Mouse (Mus musculus) MEL (cell line): Measurements from ENCODE around the gene Pgm2. TPM values are rescaled to one million over a fixed set of nuclear protein-coding genes. Genes with fewer than 3 reads are reported as not detected.

Source experiments
- DNase-seq: peaks from one replicate; pipeline ENCODE4 v3.0.0; 2011; ENCODE audit warnings: low read depth, low spot score
- H3K27ac ChIP-seq: 2 replicates; pipeline ENCODE4 v1.5.1; 2012; ENCODE audit warnings: low read depth, mild to moderate bottlenecking, control low read depth, low read length, moderate library complexity; ENCODE audit not compliant: control insufficient read depth
- H3K27me3 ChIP-seq, 2 experiments: fragments of 150-350 bp in 1 of 2; sonication (generic) in 1 of 2; 2 replicates each; pipeline ENCODE4 v1.6.1; 2012; ENCODE audit warnings: low read length in 2 of 2, mild to moderate bottlenecking in 2 of 2, improper control_type of control experiment in 1 of 2, moderate library complexity in 1 of 2; ENCODE audit not compliant: insufficient read depth in 2 of 2, control insufficient read depth in 1 of 2
- H3K36me3 ChIP-seq, 2 experiments: 2 replicates each; pipeline ENCODE4 v1.6.1; 2012 to 2014; ENCODE audit warnings: low read length in 2 of 2, improper control_type of control experiment in 1 of 2, inconsistent platforms in 1 of 2, mild to moderate bottlenecking in 1 of 2; ENCODE audit not compliant: insufficient read depth in 2 of 2, control insufficient read depth in 1 of 2
- H3K4me1 ChIP-seq, 2 experiments: fragments of 150-350 bp in 1 of 2; sonication (generic) in 1 of 2; 2 replicates each; pipeline ENCODE4 v1.6.1; 2012; ENCODE audit warnings: low read length in 2 of 2, improper control_type of control experiment in 1 of 2, mild to moderate bottlenecking in 1 of 2; ENCODE audit not compliant: insufficient read depth in 2 of 2, control insufficient read depth in 1 of 2
- H3K4me3 ChIP-seq, 2 experiments: fragments of 150-350 bp in 1 of 2; sonication (generic) in 1 of 2; 2 replicates each; pipeline ENCODE4 v1.5.1; 2012; ENCODE audit warnings: low read depth in 2 of 2, low read length in 2 of 2, mild to moderate bottlenecking in 2 of 2, moderate library complexity in 2 of 2, control low read depth in 1 of 2, improper control_type of control experiment in 1 of 2; ENCODE audit not compliant: control insufficient read depth in 1 of 2, insufficient read depth in 1 of 2
- H3K79me2 ChIP-seq: 2 replicates; pipeline ENCODE4 v1.6.1; 2012; ENCODE audit warnings: mild to moderate bottlenecking, low read length, moderate library complexity; ENCODE audit not compliant: control insufficient read depth, poor library complexity, insufficient read depth
- H3K9ac ChIP-seq: 2 replicates; pipeline ENCODE4 v1.6.1; 2012; ENCODE audit warnings: low read depth, mild to moderate bottlenecking, control low read depth, low read length, moderate library complexity; ENCODE audit not compliant: control insufficient read depth, poor library complexity, severe bottlenecking
- H3K9me3 ChIP-seq: fragments of 150-350 bp; sonication (generic); replicated peaks from 2 replicates; pipeline ENCODE4 v1.6.1; 2012; ENCODE audit warnings: mild to moderate bottlenecking, low read length, improper control_type of control experiment, moderate library complexity; ENCODE audit not compliant: insufficient read depth
- BHLHE40 ChIP-seq: IDR thresholded peaks from 2 replicates; pipeline ENCODE4 v1.6.1; 2012; ENCODE audit warnings: low read depth, mild to moderate bottlenecking, inconsistent platforms, low read length, improper control_type of control experiment, borderline replicate concordance
- CTCF ChIP-seq, 3 experiments: IDR thresholded peaks in 2 of 3; conservative IDR thresholded peaks in 1 of 3; 2 replicates each; pipeline ENCODE4 v1.5.1; 2011 to 2012; ENCODE audit warnings: low read length in 3 of 3, low read depth in 2 of 3, mild to moderate bottlenecking in 2 of 3, improper control_type of control experiment in 1 of 3, inconsistent platforms in 1 of 3, mixed read lengths in 1 of 3, moderate library complexity in 1 of 3; ENCODE audit not compliant: control insufficient read depth in 1 of 3, insufficient read depth in 1 of 3, poor library complexity in 1 of 3, severe bottlenecking in 1 of 3
- EP300 ChIP-seq, 2 experiments: IDR thresholded peaks; 2 replicates each; pipeline ENCODE4 v1.6.1; 2011; ENCODE audit warnings: improper control_type of control experiment in 2 of 2, low read length in 2 of 2, low read depth in 1 of 2, mild to moderate bottlenecking in 1 of 2
- ETS1 ChIP-seq: IDR thresholded peaks from 2 replicates; pipeline ENCODE4 v1.6.1; 2012; ENCODE audit warnings: low read depth, mild to moderate bottlenecking, inconsistent platforms, low read length, improper control_type of control experiment, moderate library complexity
- GABPA ChIP-seq: IDR thresholded peaks from 2 replicates; pipeline ENCODE4 v1.6.1; 2012; ENCODE audit warnings: low read depth, mild to moderate bottlenecking, inconsistent platforms, low read length, improper control_type of control experiment, moderate library complexity
- HCFC1 ChIP-seq: IDR thresholded peaks from 2 replicates; pipeline ENCODE4 v1.6.1; 2012; ENCODE audit warnings: low read depth, mild to moderate bottlenecking, inconsistent platforms, low read length, improper control_type of control experiment, moderate library complexity
- JUND ChIP-seq: IDR thresholded peaks from 2 replicates; pipeline ENCODE4 v1.6.1; 2011; ENCODE audit warnings: low read depth, mild to moderate bottlenecking, improper control_type of control experiment, low read length
- MAFK ChIP-seq: IDR thresholded peaks from 2 replicates; pipeline ENCODE4 v1.6.1; 2011; ENCODE audit warnings: low read depth, mild to moderate bottlenecking, low read length, improper control_type of control experiment, borderline replicate concordance
- MAX ChIP-seq: IDR thresholded peaks from 2 replicates; pipeline ENCODE4 v1.6.1; 2011; ENCODE audit warnings: low read length, improper control_type of control experiment
- MAZ ChIP-seq: IDR thresholded peaks from 2 replicates; pipeline ENCODE4 v1.6.1; 2012; ENCODE audit warnings: low read depth, mild to moderate bottlenecking, inconsistent platforms, low read length, improper control_type of control experiment
- MXI1 ChIP-seq: IDR thresholded peaks from 2 replicates; pipeline ENCODE4 v1.6.1; 2011; ENCODE audit warnings: mild to moderate bottlenecking, low read depth, low read length, improper control_type of control experiment
- MYB ChIP-seq: IDR thresholded peaks from 2 replicates; pipeline ENCODE4 v1.6.1; 2011; ENCODE audit warnings: mild to moderate bottlenecking, low read depth, low read length, improper control_type of control experiment
- NRF1 ChIP-seq: IDR thresholded peaks from 2 replicates; pipeline ENCODE4 v1.6.1; 2014; ENCODE audit warnings: low read depth, mild to moderate bottlenecking, inconsistent platforms, low read length, improper control_type of control experiment, moderate library complexity; ENCODE audit not compliant: poor library complexity, insufficient read depth, severe bottlenecking
- POLR2AphosphoS2 ChIP-seq: IDR thresholded peaks from 2 replicates; pipeline ENCODE4 v1.6.1; 2011; ENCODE audit warnings: low read length, improper control_type of control experiment
- POLR2AphosphoS5 ChIP-seq: IDR thresholded peaks from 2 replicates; pipeline ENCODE4 v1.6.1; 2012; ENCODE audit warnings: low read depth, borderline replicate concordance, mild to moderate bottlenecking, inconsistent platforms, low read length, moderate library complexity, mixed read lengths
- RAD21 ChIP-seq: IDR thresholded peaks from 2 replicates; pipeline ENCODE4 v1.6.1; 2011; ENCODE audit warnings: mild to moderate bottlenecking, low read depth, low read length, improper control_type of control experiment
- RCOR1 ChIP-seq: IDR thresholded peaks from 2 replicates; pipeline ENCODE4 v1.6.1; 2012; ENCODE audit warnings: low read depth, mild to moderate bottlenecking, inconsistent platforms, low read length, improper control_type of control experiment
- SMC3 ChIP-seq: IDR thresholded peaks from 2 replicates; pipeline ENCODE4 v1.6.1; 2011; ENCODE audit warnings: low read depth, low read length, improper control_type of control experiment
- TAL1 ChIP-seq: IDR thresholded peaks from 2 replicates; pipeline ENCODE4 v1.6.1; 2012; ENCODE audit warnings: mild to moderate bottlenecking, inconsistent platforms, low read length, moderate library complexity, mixed read lengths
- TBP ChIP-seq: IDR thresholded peaks from 2 replicates; pipeline ENCODE4 v1.8.0; 2011; ENCODE audit warnings: low read depth, low read length, improper control_type of control experiment
- TCF12 ChIP-seq: IDR thresholded peaks from 2 replicates; pipeline ENCODE4 v1.6.1; 2014; ENCODE audit warnings: low read depth, mild to moderate bottlenecking, inconsistent platforms, low read length, improper control_type of control experiment, moderate library complexity
- UBTF ChIP-seq: IDR thresholded peaks from 2 replicates; pipeline ENCODE4 v1.6.1; 2012; ENCODE audit warnings: low read depth, mild to moderate bottlenecking, inconsistent platforms, low read length, improper control_type of control experiment, moderate library complexity, borderline replicate concordance; ENCODE audit not compliant: insufficient read depth
- USF1 ChIP-seq: IDR thresholded peaks from 2 replicates; pipeline ENCODE4 v1.6.1; 2014; ENCODE audit warnings: low read depth, mild to moderate bottlenecking, inconsistent platforms, low read length, improper control_type of control experiment, moderate library complexity
- ZC3H11A ChIP-seq: IDR thresholded peaks from 2 replicates; pipeline ENCODE4 v1.6.1; 2012; ENCODE audit warnings: low read depth, mild to moderate bottlenecking, inconsistent platforms, low read length, improper control_type of control experiment
- ZMIZ1 ChIP-seq: IDR thresholded peaks from 2 replicates; pipeline ENCODE4 v1.6.1; 2012; ENCODE audit warnings: low read depth, mild to moderate bottlenecking, inconsistent platforms, low read length, improper control_type of control experiment, moderate library complexity
- polyA plus RNA-seq, 2 experiments: library from polyadenylated mRNA; stranded (reverse) in 1 of 2; unstranded in 1 of 2; fragments of >175 nt in 1 of 2; fragments of >200 nt in 1 of 2; gene quantifications; 2 replicates each; pipeline versions ENCODE4 v1.2.1 to v1.2.4; 2012; ENCODE audit warnings: low replicate concordance in 2 of 2, low read depth in 1 of 2; ENCODE audit not compliant: insufficient read length in 2 of 2, insufficient read depth in 1 of 2, missing spikeins in 1 of 2
- total RNA-seq: library from RNA; depleted of rRNA; stranded (reverse); fragments of 300-350 nt; gene quantifications from 2 replicates; pipeline ENCODE4 v1.2.3, GENCODE M21; 2012

Pgm2 gene
- total and polyA plus RNA-seq, 3 experiments: 22.0 to 64.0 TPM; not detected in 1

DNA sequence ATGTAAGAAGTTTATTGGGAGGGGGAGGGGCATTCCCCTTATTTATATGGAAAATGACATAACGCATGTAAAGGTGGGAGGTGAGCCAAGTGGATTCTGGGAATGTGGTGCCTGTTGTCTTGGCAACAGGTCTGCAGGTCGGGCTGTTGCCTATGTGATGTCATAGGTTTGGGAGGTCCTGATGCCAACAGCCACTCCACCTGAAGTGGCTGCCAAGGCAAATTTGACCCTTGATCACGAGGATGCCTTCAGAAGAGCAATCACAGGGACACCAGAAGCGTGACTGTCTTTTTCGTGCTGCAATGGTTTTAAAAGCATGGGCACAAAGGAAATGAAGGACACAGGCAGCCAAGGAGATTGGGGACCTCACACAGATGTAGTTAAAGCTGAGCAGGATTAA, 33.0 kb downstream of the Pgm2 start:
- H3K79me2 ChIP-seq: no peaks in the 10 kb centered on the region
- no peaks in the 10 kb centered on the region for H3K9me3 ChIP-seq
- TF ChIP-seq HCFC1 (no peak), MAX (no peak), MAFK (no peak), NRF1 (no peak), EP300 (IDR thresholded peaks at IDR 0.05; ENCODE audit: low read depth in 1 of 2, low read length in 2 of 2) (no peak), USF1 (no peak), ZC3H11A (no peak), UBTF (no peak), JUND (no peak), RAD21 (no peak), TBP (no peak), CTCF (IDR thresholded peaks at IDR 0.05 in 2 of 3, conservative IDR thresholded peaks at IDR 0.05 in 1 of 3; ENCODE audit: control insufficient read depth in 1 of 3, insufficient read depth in 1 of 3, low read depth in 2 of 3, low read length in 3 of 3, poor library complexity in 1 of 3, severe bottlenecking in 1 of 3) (no peak)
- no peak overlapping the region for H3K9ac ChIP-seq
- H3K4me3 ChIP-seq: no peak overlapping the region
- no peaks in the 10 kb centered on the region for H3K27me3 ChIP-seq
- H3K27ac ChIP-seq: no peak overlapping the region
- DNase-seq: no peak
- H3K4me1 ChIP-seq: no peaks in the 10 kb centered on the region
- peaks cover 0 to 6% of the 10 kb centered on the region in 2 experiments; a peak in 2 of 4 replicates for H3K36me3 ChIP-seq

DNA sequence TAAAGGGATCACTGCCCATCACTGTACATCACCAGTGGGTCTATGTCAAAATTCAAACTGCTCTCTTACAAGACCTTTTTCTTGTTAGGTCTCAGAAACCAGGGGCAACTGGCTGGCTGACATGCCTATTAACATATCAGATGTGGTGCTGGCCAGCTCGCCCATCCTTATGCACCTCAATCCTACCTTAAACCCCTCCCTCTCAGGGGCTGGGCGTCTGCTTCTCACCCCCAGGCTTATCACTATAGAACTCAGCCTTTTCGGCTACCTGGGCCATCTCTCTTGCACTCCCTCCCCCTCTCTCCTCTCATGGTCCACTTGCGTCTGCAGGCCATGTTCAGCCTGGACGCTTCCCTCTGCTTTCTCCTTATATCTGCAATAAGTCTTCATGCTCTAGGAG, 38.8 kb downstream of the Pgm2 start:
- Histone ChIP-seq H3K4me1 (no peaks in the 10 kb centered on the region), H3K27me3 (no peaks in the 10 kb centered on the region), H3K36me3 (peaks cover 0 to 3% of the 10 kb centered on the region in 2 experiments; a peak in 2 of 4 replicates), H3K27ac (no peak overlapping the region), H3K9ac (no peak overlapping the region), H3K9me3 (no peaks in the 10 kb centered on the region), H3K4me3 (no peak overlapping the region), H3K79me2 (no peaks in the 10 kb centered on the region)
- DNase-seq: no peak
- no peak for TF ChIP-seq USF1
- no peak for TF ChIP-seq ZMIZ1
- TF ChIP-seq TAL1: no peak
- TF ChIP-seq POLR2AphosphoS2: no peak
- TF ChIP-seq ZC3H11A: no peak
- TF ChIP-seq MAX: no peak
- no peak for TF ChIP-seq MXI1

DNA sequence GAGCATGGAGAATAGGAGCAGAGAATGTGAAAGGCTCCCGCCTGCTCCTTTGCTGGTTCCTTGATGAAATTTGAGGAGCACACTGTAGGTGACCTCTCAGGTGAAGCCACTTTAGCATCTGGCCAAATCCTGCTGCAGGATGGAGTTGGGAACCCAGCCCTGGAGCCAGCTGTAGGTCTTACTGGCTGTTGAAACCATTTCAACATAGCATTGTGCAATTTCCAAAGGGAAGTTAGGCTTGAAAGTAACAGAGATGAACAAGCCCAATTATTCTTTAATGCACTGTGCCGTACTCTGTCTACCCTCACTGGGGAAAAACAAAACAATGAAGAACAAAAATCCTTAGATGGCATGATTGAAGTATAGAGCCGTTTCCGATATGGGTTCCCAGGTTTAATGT, 41.2 kb downstream of the Pgm2 start:
- H3K9me3 ChIP-seq: no peaks in the 10 kb centered on the region
- H3K27me3 ChIP-seq: no peaks in the 10 kb centered on the region
- H3K9ac ChIP-seq: no peak overlapping the region
- H3K36me3 ChIP-seq: no peaks in the 10 kb centered on the region
- H3K27ac ChIP-seq: no peak overlapping the region
- TF ChIP-seq TAL1: no peak
- TF ChIP-seq POLR2AphosphoS5: no peak
- TF ChIP-seq ZC3H11A: no peak
- no peak for TF ChIP-seq TBP
- TF ChIP-seq UBTF: no peak
- no peak for TF ChIP-seq MYB
- no peak for TF ChIP-seq MAZ
- no peak for TF ChIP-seq RCOR1
- TF ChIP-seq MXI1: no peak
- no peak for TF ChIP-seq GABPA
- TF ChIP-seq CTCF (IDR thresholded peaks at IDR 0.05 in 2 of 3, conservative IDR thresholded peaks at IDR 0.05 in 1 of 3; ENCODE audit: control insufficient read depth in 1 of 3, insufficient read depth in 1 of 3, low read depth in 2 of 3, low read length in 3 of 3, poor library complexity in 1 of 3, severe bottlenecking in 1 of 3): no peak
- TF ChIP-seq TCF12: no peak
- no peak for TF ChIP-seq BHLHE40
- no peak for TF ChIP-seq SMC3
- no peak for TF ChIP-seq MAFK
- no peak for TF ChIP-seq HCFC1
- no peak for TF ChIP-seq ZMIZ1
- TF ChIP-seq JUND: no peak
- TF ChIP-seq ETS1: no peak
- H3K79me2 ChIP-seq: no peaks in the 10 kb centered on the region
- no peak for DNase-seq
- H3K4me1 ChIP-seq: no peaks in the 10 kb centered on the region
- H3K4me3 ChIP-seq: no peak overlapping the region
